Mouse (Mus musculus) mature B cell (primary cell): ENCODE results near the gene Mcmbp.

Experiments
- in situ Hi-C: fragments of 300-500 bp; cut with MboI; formaldehyde crosslinking; loops from 2 replicates; pipeline ENCODE4 v1.14.3; 2019

The Mcmbp gene

DNA sequence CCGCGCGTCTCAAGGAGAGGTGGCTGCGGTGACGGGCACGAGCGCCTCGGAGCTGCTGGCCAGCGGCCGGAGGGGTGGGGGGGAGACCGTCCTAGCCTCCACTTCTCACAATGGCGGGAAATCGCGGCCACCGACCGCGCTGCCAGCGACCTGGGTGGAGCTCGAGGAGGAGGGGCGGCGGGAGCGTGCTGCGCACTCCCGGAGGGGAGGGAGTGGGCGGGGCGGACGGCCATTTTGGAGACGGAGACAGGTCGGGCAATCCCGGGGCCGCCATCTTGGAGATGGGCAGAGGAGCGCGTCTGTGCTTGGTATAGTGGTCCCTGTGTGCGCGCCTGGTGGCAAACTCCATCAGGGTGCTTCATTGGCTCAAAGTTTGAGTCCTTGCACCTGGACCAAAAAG, at the start of gene Mcmbp:
TSS of gene Mcmbp (minus strand) at position 162 of the 400 bp plus-strand sequence.
- in situ Hi-C loops, result no loop called here

DNA sequence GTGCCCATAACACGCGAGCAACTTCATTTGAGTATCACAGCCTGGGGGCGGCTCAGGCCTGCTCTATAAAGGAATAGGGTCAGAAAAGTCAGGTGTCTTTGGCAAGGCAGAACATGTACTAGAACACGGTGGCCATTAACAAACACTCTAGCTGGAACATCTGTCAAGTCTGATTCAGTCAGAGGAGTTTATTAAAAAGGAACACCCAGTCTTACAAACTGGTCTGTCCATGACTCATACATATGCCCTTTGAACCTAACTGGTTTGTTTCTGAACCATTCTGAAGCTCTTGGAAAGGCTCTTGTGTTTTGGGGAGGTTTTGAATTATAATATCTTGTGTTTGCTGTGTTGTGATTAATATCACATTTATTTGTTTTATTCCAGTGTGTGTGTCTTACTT, 49.8 kb upstream of the Mcmbp start:
- in situ Hi-C loops, result no loop called here

DNA sequence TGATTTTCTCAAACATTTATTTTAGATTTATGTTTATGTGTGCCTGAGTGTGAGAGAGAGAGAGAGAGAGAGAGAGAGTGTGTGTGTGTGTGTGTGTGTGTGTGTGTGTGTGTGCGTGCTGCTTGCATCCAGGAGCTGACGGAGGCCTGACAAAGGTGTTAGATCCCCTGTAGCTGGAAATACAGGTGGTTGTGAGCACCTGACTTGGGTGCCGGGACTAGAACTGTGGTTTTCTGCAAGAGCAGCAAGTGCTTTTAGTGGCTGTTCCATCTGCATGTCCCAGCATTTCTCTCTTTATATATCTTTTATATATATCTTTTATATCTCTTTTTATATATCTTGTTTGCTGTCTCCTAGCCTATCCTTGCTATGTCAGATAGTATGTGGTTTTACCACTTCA, 41.6 kb upstream of the Mcmbp start:
- in situ Hi-C loops, result no loop called here

DNA sequence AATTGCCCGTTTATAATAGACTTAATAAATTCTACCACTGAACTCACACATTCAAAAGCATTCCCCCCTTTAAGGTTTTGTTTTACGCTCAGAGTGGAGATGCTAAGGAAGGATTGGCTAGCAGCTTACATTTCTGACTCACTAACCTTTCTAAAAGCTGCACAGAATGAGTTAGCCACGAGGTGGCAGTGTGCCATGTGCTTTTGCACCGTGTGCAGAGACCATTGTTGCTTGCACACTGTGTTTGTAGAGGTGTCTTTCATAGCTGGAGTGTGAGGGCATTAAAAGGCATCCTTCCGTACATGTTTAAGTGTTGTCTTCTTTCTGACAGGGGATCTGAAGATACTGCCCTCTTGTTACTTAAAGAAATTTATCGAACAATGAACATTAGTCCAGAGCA, 39.0 kb upstream of the Mcmbp start:
- in situ Hi-C loops, result no loop called here

DNA sequence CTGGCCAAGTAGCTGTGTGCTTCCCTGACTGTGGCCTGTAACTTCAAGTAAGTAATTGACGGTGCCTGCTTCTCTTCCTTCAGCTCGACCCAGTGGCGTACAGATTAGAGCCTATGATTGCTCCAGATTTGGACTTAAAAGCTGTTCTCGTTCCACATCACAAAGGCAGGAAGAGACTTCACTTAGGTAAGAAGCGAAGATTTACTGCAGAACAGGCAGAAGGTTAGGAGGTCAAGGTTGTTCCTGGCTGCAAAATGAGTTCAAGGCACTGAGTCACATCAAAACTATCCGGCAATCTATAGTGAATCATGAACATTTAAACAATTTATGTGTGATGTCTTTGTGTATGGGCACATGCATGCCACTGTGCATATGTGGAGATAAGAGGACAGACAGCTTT, 36.9 kb upstream of the Mcmbp start:
- in situ Hi-C loops, result no loop called here

DNA sequence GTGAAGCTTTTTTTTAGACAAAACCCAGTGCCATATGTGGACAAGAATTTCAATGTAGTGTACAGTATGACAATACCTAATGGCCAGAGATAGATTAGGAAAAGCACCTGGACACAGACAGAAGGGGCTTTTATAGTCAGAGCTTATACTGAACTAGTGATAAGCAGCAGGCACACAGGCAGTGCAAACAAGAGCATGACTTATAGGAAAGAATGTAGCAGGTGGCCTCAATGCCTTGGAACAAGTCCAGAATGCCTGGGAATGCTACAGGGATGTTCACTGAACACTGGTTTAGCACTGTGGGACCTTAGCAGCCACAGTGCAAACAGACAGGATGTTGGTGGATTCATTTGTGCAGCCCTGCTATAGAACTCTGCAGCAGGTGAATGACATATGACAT, 26.4 kb upstream of the Mcmbp start:
- in situ Hi-C loops, result no loop called here

DNA sequence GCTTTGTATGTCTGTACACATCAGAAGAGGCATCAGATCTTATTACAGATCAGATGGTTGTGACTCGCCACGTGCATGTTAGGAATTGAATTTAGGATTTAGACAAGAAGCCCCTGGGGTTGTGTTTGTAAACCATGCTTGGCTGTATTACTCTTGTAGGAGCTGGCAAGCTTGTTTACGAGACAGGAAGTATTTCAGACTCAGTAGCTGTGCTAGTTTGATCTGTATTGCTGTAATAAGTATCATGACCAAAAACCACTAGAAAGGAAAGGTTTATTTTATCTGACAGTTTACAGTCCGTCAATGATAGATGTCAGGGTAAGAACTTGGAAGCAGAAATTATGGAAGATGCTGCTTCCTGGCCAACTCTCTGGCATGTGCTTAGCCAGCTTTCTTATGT, 18.7 kb upstream of the Mcmbp start:
- in situ Hi-C loops, result no loop called here

DNA sequence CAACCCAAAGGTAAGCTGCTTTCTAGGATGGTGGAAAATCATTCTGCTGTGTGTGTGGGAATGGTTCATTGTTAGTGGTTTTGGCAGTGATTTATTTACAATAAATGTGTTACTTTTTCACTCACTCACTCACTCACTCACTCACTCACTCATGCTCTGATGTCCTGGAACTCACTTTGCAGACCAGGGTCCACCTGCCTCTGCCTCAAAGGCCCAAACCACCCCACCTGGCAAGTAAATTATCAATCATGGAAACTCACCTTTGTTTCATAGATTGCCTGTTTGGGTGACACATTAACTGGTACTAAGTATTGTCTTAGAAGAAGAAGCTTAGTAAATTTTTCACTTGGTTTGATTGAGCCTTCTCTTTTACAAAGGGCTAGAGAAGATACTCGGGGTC, 15.1 kb upstream of the Mcmbp start:
- in situ Hi-C loops, result no loop called here

DNA sequence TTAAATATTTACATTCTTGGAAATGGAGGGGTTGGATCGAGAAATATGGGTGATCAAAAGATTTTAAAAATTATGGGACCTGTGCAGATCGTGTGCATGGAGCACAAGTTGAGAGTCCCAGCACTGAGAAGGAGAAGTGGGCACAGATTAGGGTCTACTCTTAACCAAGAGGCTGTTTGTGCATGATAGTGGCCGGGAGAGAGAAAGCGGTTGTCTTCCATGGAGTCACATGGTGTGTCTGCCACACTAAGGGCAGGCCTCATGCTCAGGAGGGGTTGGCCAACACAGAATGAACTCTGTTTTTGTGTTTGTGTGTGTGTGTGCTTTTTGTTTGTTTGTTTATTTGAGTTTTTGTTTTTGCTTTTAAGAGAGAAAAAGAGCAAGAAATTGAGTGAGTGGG, 11.7 kb upstream of the Mcmbp start:
- in situ Hi-C loops, result no loop called here

DNA sequence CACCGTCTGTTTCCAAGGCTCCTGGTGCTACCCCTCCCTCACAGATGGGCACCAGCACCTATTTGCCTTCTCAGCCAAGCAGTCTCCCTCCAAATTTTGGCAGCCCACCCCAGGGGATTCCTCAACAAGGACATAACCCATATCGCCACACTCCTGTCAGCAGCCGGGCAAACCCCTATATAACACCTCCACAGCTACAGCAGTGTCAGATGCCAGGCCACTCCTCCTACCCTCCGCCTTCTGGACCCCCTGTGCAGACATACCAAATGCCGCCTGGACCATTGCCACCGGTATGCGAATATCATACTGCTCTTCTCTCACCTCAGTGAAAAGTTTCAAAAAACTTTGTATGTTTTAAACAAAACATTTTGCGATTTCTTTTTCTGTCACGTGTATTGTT, 10.0 kb upstream of the Mcmbp start:
- in situ Hi-C loops, result no loop called here

DNA sequence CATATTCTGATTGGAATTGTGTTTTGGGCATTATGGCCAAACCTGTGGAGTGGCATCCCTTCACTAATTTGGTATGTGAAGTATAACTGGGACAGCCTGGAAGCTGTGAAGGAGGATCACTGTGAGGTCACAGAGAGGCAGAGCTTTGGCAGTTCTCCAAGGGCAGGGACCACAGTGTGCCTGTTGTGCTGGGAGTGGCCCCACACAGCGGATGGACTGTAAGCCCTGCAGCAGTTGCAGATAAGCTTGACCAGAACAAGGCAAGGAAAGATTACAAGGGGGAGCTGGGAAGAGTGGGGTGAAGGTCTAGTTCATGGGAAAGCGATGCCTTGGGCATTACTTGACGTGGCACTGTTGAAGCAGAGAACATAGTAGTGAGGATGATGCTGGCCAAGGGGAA, 8.5 kb upstream of the Mcmbp start:
- in situ Hi-C loops, result no loop called here

DNA sequence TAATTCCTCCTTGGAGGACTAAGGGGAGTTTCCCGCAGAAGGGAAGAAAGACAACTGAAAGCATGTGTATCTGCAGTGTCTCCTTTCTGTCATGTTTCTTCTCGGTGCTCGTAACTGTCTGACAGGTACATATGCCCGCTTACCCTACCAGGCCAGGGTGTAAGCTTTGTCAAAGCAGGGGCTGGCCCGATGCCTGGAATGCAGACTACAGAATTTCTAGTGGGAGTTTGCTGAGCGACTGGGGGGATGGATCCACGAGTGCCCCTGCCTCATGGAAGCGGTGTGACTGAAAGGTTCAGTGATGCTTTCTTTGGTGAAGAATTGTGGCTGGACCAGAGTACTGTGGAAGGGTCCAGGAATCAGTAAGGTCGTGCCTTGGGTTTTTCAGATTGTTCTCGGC, 5.9 kb upstream of the Mcmbp start:
- in situ Hi-C loops, result no loop called here

DNA sequence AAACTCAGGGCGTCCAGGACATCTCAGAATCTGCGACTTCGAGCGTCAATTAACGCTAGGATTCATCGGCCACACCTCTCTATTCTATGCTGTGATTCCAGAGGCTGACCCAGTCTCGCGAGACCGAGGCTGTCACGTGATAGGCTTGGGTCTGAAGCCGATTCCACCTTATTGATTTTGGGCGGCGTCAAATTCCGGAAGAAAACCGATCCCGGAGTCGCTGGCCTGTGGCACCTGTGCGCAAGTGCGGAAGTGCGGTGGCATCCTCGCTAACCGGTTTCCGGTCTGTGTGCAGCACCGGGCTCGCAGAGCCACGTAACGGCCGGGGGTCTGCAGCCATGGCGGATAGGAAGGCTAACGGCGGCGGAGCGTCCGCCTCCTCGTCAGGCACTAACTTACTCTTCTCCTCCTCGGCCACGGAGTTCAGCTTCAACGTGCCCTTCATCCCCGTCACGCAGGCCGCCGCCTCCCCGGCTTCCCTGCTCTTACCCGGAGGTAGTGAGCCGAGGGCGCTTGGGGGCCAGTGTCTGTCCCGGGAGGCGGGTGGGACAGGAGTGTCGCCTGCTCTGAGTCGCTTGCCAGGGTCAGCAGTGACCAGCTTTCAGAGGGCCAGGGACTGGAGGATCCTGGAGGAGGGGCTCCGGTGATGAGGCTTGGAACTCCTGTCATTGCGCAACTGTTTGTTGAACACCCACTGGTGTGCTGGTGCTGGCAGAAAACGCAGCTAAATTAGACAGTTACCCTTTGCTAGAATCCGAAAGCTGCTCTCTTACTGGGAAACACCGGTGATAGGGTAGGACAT, 4.6 kb upstream of the Mcmbp start, which contains the start of gene Sec23ip:
TSS of gene Sec23ip (plus strand) at position 260 of the 802 bp plus-strand sequence.
- in situ Hi-C loops, result no loop called here

DNA sequence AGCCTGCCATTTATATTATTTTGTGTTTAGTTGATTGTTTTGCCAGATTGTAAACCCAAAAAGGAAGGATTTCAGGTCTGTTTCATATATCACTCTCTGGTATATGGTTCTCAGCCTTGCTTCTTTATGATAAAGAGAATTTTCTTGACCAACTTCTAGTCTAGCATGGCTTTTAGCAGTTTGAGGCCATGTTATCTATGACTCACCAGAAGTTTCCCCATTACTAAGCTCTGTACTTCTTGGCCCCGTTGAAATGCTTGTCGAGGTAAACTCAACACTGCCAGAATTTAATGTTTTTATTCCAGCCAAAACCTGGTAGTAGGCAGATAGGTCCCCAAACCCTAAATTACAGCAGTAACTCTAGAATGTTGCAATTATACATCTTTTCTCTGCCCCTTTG, 3.6 kb upstream of the Mcmbp start:
- in situ Hi-C loops, result no loop called here

DNA sequence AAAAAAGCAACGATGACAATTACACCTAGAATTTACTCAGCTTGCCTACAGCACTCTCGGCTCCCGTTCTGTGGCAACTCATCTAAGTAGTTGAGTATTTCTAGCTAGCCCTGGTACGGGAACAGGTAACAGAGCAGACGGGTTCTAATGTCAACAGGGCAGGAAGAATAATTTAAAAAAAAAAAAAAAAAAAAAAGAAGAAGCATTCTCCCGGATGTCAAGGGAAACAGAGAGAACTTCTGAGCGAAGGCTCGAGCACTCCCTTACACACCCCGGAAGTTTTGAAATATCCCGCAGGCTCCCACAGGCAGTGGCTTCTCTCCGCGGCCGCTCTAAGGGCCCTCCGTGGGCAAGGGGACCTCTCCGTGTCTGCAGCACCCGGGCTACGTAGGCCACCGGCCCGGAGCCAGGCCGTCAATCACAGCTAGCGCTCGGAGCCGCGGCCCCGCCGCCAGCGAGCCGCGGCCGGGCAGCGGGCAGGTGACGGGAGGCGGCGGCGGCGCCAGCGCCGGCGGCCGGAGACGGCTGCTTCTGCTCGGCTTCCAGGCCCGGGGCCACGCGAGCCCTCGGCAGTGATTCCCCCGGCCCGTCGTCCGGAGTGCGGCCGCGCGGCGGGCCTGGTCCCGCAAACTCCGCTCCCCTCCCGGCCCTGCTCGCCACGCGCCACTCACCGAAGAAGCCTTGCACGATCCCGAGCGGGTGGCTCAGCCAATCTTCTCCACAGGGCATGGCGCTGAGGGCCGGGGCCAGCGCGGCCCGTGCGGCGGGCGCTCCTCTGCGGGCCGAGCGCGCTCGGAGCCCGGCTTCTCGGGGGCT, 625 bp downstream of the Mcmbp start:
- in situ Hi-C loops, result no loop called here

DNA sequence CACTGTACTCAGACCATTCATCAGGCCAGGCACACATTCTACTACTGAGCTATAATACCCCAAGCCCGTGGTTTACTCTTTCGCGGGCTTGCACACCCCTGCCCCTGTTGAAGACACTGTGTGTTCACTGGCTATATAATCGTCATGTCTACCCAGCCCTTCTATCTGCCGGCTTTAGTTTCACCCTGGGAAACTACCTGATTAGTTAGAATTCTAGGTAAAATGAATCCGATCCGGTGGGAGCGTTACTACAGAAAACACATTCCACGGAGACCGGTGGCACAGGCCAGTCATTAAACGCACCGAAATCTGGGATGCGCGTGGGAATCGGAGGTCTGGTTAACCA, 1.2 kb downstream of the Mcmbp start:
- in situ Hi-C loops, result no loop called here

DNA sequence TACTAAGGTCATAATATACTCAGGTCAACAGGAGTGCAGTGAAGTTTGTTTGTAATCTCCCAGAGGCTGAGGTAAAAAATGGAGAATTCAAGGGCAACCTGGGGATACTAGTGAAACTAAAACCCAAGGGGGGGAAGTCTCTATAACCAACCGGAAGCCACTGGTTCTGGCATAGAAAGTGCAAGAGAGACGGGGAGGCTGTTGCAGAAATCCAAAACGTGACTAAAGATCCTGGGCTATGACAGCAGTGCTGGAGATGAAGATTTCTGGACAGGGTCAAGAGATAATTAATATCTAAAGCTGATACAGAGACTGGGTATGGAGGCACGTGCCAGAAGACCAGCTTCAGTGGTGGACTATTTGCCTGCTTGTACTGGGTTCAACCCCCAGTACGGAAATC, 2.3 kb downstream of the Mcmbp start:
- in situ Hi-C loops, result no loop called here

DNA sequence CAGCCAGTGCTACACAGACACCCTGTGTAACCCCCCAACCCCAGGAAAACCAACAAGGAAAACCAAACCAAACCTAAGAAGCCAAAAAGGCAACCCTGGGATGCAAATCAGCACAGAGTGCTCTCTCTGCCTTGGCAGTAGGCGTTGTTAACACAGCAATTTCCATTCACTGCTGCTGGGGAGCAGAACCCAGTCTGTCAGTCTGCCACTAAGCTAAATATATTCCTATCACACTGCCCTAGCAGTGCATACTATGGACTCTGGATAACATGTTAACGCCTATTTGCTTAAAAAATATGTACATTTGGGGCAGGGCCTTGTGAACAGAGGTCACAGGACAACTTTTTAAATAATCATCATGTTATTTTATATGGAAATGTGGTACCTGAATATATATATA, 8.7 kb downstream of the Mcmbp start:
- in situ Hi-C loops, result no loop called here

DNA sequence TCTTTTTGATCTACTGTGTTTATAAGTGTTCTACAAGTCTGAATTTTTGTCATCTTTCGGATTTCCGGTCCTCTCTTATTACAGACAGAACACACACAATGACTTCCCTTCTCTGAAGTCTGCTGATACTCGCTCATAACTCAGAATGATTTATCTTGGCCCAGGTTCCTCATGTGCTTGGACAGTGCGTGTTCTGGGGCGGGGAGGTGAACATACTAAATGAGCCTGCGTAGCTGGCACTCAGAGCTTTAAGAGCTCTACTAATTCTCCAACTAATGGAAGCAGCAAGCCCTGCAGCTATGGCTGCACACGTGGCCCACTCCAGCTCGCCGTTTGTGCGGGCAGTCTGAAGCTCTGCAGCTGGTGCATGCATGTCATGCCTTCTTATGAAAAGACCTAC, 11.6 kb downstream of the Mcmbp start:
- in situ Hi-C loops, result no loop called here

DNA sequence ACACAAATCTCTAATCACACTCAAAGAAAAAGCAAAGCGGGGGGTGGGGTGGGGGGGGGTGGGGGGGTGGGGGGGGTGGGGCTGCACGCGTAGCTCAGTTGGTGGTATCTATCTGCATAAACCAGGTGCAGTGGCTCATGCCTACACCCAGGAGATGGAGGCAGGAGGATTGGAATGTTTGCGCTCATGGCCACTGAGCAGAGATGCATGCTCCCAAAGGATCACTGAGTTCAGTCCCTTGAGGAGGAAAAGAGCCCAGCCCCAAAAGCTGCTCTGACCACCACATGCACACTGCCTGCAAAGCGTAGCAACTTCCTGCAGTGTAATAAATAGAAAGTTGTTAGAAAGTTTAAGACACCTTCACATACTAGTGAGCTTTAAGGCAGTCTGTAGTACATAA, 12.6 kb downstream of the Mcmbp start:
- in situ Hi-C loops, result no loop called here

DNA sequence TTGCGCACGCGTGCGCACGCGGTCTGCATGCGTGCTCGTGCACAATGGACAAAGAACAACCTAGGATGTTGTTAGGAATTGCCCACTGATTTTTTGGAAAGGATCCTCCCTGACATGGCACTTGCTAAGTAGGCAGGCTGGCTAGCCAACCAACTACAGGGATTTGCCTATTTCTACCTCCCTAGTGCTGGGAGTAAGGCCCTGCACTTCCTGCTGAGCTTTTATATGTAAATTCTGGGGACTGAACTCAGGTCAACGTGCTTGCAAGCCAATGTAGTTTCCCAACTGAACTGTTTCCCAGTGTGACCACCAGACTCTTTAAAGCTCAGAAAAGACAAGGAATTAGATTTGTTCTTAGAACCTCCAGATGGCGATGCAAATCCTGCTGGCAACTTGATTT, 13.3 kb downstream of the Mcmbp start:
- in situ Hi-C loops, result no loop called here

DNA sequence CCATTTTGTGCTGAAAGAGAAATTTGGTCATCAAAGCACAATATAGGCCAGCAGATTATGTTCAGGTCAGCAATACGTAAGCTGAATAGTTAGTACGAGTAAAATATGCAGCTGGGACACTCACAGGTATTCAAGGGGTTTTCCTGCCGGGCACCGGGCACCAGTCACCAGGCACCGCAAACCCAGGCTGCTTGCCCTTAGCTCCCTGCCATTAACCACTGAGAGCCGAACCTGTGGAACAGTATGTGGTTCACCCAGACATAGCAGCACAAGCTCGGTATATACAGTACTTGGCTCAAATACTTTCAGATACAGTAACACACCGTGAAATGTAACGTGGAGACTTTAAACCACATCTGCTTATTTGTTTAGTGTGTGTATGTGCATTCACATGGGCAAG, 15.1 kb downstream of the Mcmbp start:
- in situ Hi-C loops, result no loop called here

DNA sequence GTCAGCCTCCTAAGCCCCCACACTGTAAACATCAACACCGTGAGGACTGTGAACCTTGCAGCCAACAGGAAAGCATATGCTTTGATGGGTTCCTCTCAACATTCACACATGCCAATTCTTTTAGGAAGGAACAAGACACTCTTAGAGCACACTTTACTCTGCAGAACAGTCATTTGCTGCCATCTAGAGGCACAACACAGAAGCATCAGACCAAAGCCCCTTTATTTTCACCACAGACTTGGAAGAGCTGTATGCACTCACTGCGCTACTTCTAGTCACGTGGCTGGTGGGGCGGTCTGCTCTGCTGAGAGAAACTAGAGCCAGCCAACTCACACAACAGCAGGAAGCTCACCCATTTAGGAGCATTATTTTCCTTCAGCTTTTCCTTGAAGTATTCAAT, 15.5 kb downstream of the Mcmbp start:
- in situ Hi-C loops, result no loop called here

DNA sequence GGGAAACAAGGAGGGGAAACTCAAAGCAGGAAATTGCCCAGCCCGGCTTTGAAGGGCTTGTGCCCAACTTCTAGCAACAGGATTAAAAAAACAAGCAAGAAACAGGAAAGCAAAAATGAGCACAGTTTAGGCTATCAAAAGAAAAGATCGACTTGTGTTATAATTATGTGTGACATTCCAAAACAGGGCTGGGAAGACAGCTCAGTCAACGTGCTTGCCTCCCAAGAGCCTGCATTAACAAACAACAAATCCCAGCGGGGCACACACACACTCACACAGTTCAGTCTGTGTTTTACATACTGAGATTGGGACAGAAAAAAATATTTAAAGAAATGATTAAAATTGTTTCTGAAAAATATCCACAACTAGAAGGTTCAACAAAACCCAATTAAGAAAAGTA, 22.3 kb downstream of the Mcmbp start:
- in situ Hi-C loops, result no loop called here
